Mouse (Mus musculus) forebrain, postnatal 0 days (tissue): ENCODE data around the gene Zbtb11. TPM values are rescaled to one million over a fixed set of nuclear protein-coding genes. Genes with fewer than 3 reads are reported as not detected.
A peak's percentile ranks its signal among the peaks of the same experiment; 100 is the strongest.
"Not testable (repeated sequence)": the region's sequence is repeated elsewhere in the genome, so short reads cannot be mapped to it uniquely, and the experiment has no call there.

Experiments
- ATAC-seq: fragments of 200-750 bp; cut with Nextera tagmentation; 2 replicates; pipeline ENCODE4 v1.8.0; 2017; ENCODE audit warnings: mild to moderate bottlenecking, moderate library complexity
- DNase-seq: peaks from one replicate; pipeline ENCODE4 v3.0.0-alpha.2; 2015
- H3K27ac ChIP-seq: fragments of 300-500 bp; sonication (generic); 2 replicates; pipeline ENCODE4 v1.5.1; 2014; ENCODE audit warnings: low read depth, mild to moderate bottlenecking, antibody characterized with exemption, low read length, moderate library complexity, mixed read lengths
- H3K27me3 ChIP-seq: fragments of 300-500 bp; sonication (generic); 2 replicates; pipeline ENCODE4 v1.6.1; 2014; ENCODE audit warnings: mild to moderate bottlenecking, low read length, mixed read lengths; ENCODE audit not compliant: insufficient read depth
- H3K36me3 ChIP-seq: fragments of 300-500 bp; sonication (generic); 2 replicates; pipeline ENCODE4 v1.6.1; 2014; ENCODE audit warnings: mild to moderate bottlenecking, moderate library complexity; ENCODE audit not compliant: insufficient read depth
- H3K4me1 ChIP-seq: fragments of 300-500 bp; sonication (generic); 2 replicates; pipeline ENCODE4 v1.6.1; 2014; ENCODE audit warnings: antibody characterized with exemption; ENCODE audit not compliant: insufficient read depth
- H3K4me2 ChIP-seq: fragments of 300-500 bp; sonication (generic); 2 replicates; pipeline ENCODE4 v1.6.1; 2014; ENCODE audit warnings: low read depth, mild to moderate bottlenecking, moderate library complexity
- H3K4me3 ChIP-seq: fragments of 300-500 bp; sonication (generic); 2 replicates; pipeline ENCODE4 v1.5.1; 2014; ENCODE audit warnings: low read depth, low read length, mixed read lengths
- H3K9ac ChIP-seq: fragments of 300-500 bp; sonication (generic); 2 replicates; pipeline ENCODE4 v1.6.1; 2014; ENCODE audit warnings: mild to moderate bottlenecking
- H3K9me3 ChIP-seq: fragments of 300-500 bp; sonication (generic); 2 replicates; pipeline ENCODE4 v1.6.1; 2016; ENCODE audit warnings: low read length
- CTCF ChIP-seq: sonication (generic); IDR thresholded peaks from 2 replicates; pipeline ENCODE4 v1.5.1; 2016; ENCODE audit warnings: antibody characterized with exemption, control low read depth, low read depth
- WGBS: fragments of 180-500 bp; shearing (Covaris S2); extraction: QIAGEN DNeasy Blood & Tissue Kit; methylation state at CpG from one replicate; pipeline ENCODE4 v1.1.7; 2014; 5-methylcytosine and 5-hydroxymethylcytosine counted together
- polyA plus RNA-seq: library from polyadenylated mRNA; unstranded; fragments of >200 nt; fragmentation: Nextera tagmentation; extraction: Ambion mirVana; gene quantifications from 2 replicates; pipeline ENCODE4 v1.2.1, GENCODE M21; 2015
- total RNA-seq: library from RNA; depleted of rRNA; stranded (reverse); fragments of >200 nt; gene quantifications from 2 replicates; pipeline ENCODE4 v1.2.3, GENCODE M21; 2014

The Zbtb11 gene
- total and polyA plus RNA-seq, 2 experiments from 2014 or later, result 15.6 to 23.7 TPM

DNA sequence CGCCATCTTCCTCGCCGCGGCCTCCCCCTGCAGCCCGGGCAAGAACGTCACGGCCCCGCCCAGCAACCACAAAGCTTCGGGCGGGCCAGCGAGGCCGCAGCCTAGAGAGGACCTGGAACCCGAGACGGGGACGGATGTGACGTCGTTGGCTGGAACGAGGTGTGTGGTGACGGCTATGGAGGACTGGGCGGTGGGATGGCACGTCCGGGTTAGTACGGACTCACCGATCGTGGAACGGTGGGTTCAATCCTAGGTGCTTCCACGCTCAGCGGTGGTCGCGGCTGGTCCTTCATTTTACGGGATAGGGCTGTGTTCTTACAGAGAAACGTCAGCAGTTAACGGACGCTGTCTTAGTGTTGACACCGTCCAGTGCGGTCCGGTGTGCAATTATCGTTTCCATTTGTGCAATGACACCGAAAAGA lies 56.0 kb downstream of the Zbtb11 start, which contains the start of gene Pcnp:
Gene Pcnp, minus strand, starts transcription at position 79 of the 422 bp plus-strand sequence.
- ATAC-seq (peak; percentile 100), DNase-seq (peak; percentile 99)
- no peaks in the 10 kb centered on the region for H3K9me3 ChIP-seq
- H3K4me3 ChIP-seq, result peak within 1 kb of the TSS; percentile 83
- peak; percentile 12; the same call in 1 of the 2 replicates for TF ChIP-seq CTCF
- H3K27me3 ChIP-seq, result no peaks in the 10 kb centered on the region
- peaks cover 16% of the 10 kb centered on the region for H3K4me1 ChIP-seq
- H3K36me3 ChIP-seq, result peaks cover 21% of the 10 kb centered on the region
- H3K4me2 ChIP-seq, result peak within 1 kb of the TSS; percentile 64
- peak within 1 kb of the TSS; percentile 90 for H3K27ac ChIP-seq
- H3K9ac ChIP-seq, result peak within 1 kb of the TSS; percentile 75
- 1% methylated on average over 39 of the region's 39 CpGs for WGBS

- H3K36me3 ChIP-seq, result peaks cover 23% of the 10 kb centered on the region
- no peak for DNase-seq
- no peaks in the 10 kb centered on the region for H3K27me3 ChIP-seq
- no peak for TF ChIP-seq CTCF
- no peaks in the 10 kb centered on the region for H3K9me3 ChIP-seq
- no peak for ATAC-seq
- H3K4me2 ChIP-seq, result no peak overlapping the region
- no peak overlapping the region for H3K4me3 ChIP-seq
- H3K4me1 ChIP-seq, result peaks cover 16% of the 10 kb centered on the region
- H3K27ac ChIP-seq, result no peak overlapping the region
- H3K9ac ChIP-seq, result no peak overlapping the region
- 96% methylated on average over 6 of the region's 6 CpGs for WGBS
Measured at GRCm38 (mm10) chr16:56034566-56034965, 60.9 kb downstream of the Zbtb11 start.

- Histone ChIP-seq H3K9ac (peak overlapping the region; percentile 79; the same call in 1 of the 2 replicates), H3K4me2 (peak overlapping the region; percentile 62), H3K27me3 (no peaks in the 10 kb centered on the region), H3K4me3 (peak overlapping the region; percentile 80), H3K9me3 (no peaks in the 10 kb centered on the region), H3K4me1 (peaks cover 12% of the 10 kb centered on the region), H3K27ac (no peak overlapping the region), H3K36me3 (peaks cover 23% of the 10 kb centered on the region)
- WGBS, result 64% methylated on average over 6 of the region's 6 CpGs
- no peak for TF ChIP-seq CTCF
- DNase-seq, result no peak
- no peak for ATAC-seq
Measured at GRCm38 (mm10) chr16:56036501-56036900, 62.8 kb downstream of the Zbtb11 start.

- H3K9ac ChIP-seq, result peak within 1 kb of the TSS; percentile 79
- ATAC-seq, result peak; percentile 99
- H3K4me3 ChIP-seq, result peak within 1 kb of the TSS; percentile 80
- no peaks in the 10 kb centered on the region for H3K9me3 ChIP-seq
- no peaks in the 10 kb centered on the region for H3K27me3 ChIP-seq
- peak within 1 kb of the TSS; percentile 62 for H3K4me2 ChIP-seq
- no peak for TF ChIP-seq CTCF
- peak within 1 kb of the TSS; percentile 96 for H3K27ac ChIP-seq
- peaks cover 12% of the 10 kb centered on the region for H3K4me1 ChIP-seq
- WGBS, result under 1% methylated on average over 63 of the region's 63 CpGs
- peak; percentile 95 for DNase-seq
- H3K36me3 ChIP-seq, result peaks cover 17% of the 10 kb centered on the region
Measured at GRCm38 (mm10) chr16:56037138-56038010, 63.7 kb downstream of the Zbtb11 start, which contains the start of gene Trmt10c. Gene Trmt10c (minus strand): TSS chr16:56037819.

GRCm38 (mm10) chr16:56038090-56038489 lies 64.4 kb downstream of the Zbtb11 start:
- ATAC-seq (no peak), DNase-seq (no peak)
- Histone ChIP-seq H3K4me3 (peak overlapping the region; percentile 80), H3K4me2 (peak overlapping the region; percentile 62), H3K36me3 (peaks cover 10% of the 10 kb centered on the region), H3K9ac (peak overlapping the region; percentile 79), H3K27ac (peak overlapping the region; percentile 96), H3K4me1 (peaks cover 12% of the 10 kb centered on the region), H3K27me3 (no peaks in the 10 kb centered on the region), H3K9me3 (no peaks in the 10 kb centered on the region)
- TF ChIP-seq CTCF, result no peak
- WGBS, result 34% methylated on average over 8 of the region's 8 CpGs

DNA sequence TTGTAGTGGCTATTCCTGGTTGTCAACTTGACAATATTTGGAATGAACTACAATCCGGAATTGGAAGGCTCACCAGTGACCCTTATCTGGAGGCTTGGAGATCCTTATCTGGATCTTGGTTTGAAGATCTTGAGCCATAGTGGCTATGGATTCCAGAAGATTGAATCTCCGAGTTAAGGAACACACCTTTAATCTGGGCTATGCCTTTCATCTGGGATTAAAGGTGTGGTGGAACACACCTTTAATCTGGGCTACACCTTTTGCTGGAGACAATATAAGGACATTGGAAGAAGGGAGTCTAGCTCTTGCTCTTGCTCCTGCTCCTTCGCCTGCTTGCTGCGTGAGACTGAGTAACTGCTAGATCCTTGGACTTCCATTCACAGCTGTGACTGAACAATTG lies 74.4 kb downstream of the Zbtb11 start, which contains the start of gene Senp7:
Gene Senp7, plus strand, starts transcription at position 301 of the 400 bp plus-strand sequence.
- H3K9me3 ChIP-seq, H3K36me3 ChIP-seq, ATAC-seq, H3K4me1 ChIP-seq, H3K4me3 ChIP-seq, H3K27me3 ChIP-seq, DNase-seq, H3K27ac ChIP-seq, H3K9ac ChIP-seq: not testable (repeated sequence)
- no CpG with 5 or more reads among the region's 4 CpGs for WGBS
- H3K4me2 ChIP-seq, result 0 out of 2 replicates have a peak within 1 kb of the TSS, but pooled peaks have one; percentile 17

DNA sequence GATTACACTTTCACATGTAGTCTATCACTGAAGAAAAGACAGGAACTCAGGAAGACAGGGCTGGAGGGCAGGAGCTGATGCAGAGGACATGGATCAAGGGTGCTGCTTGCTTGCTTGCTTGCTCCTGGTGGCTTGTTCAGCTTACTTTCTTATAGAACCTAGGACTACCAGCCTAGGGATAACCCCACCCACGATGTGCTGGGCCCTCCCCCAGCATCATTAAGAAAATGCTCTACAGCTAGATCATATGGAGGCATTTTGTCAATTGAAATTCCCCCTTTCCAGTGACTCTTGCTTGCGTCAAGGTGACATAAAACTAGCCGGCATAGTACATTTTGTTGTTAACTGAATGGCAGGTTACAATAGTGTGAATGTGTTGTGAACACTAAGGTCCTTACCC lies 82.2 kb downstream of the Zbtb11 start:
- DNase-seq, result no peak
- no peak for TF ChIP-seq CTCF
- H3K9ac ChIP-seq, result no peak overlapping the region
- H3K4me2 ChIP-seq, result no peak overlapping the region
- WGBS, result 84% methylated on average over 3 of the region's 3 CpGs
- no peaks in the 10 kb centered on the region for H3K9me3 ChIP-seq
- ATAC-seq, result no peak
- H3K4me1 ChIP-seq, result no peaks in the 10 kb centered on the region; the same call in 1 of the 2 replicates
- H3K27me3 ChIP-seq, result no peaks in the 10 kb centered on the region
- H3K4me3 ChIP-seq, result no peak overlapping the region
- no peaks in the 10 kb centered on the region for H3K36me3 ChIP-seq
- H3K27ac ChIP-seq, result no peak overlapping the region
